Mouse (Mus musculus): ENCODE results near the gene Casc1. TPM values are rescaled to one million over a fixed set of nuclear protein-coding genes. Genes with fewer than 3 reads are reported as not detected.

The Casc1 gene
- polyA plus RNA-seq, 1 experiment from 2014 or later = 0.34 TPM

- 49% methylated on average over 5 of the region's 5 CpGs for WGBS (ENCODE audit: insufficient replicate concordance)
- no peak overlapping the region for H3K9ac ChIP-seq (ENCODE audit: low read depth, low read length)
These were observed 50.2 kb downstream of the Casc1 start for GRCm38 (mm10) chr6:145160581-145160980.

DNA sequence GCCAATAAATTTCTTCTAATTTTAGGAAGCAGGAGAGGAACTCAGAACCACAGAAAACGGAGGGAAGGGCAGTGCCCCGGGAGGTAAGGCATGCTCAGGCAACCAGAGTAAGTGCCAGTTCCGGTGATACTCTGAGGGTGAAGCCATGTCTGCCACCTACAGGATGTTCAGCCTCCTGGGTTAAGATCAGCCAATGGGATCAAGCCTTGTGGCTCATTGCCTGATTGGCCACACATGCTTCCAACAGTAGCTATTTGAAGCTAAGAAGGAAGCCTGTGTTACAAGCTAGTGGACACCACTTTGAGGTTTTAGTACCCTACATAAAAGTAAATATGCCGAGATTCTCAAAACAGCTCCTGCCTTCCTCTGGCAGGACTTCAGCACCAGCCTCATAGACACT, 52.2 kb downstream of the Casc1 start:
- no peak overlapping the region for H3K9ac ChIP-seq (ENCODE audit: low read depth, low read length)
- no peaks in the 10 kb centered on the region for H3K9me3 ChIP-seq (replicated peaks; ENCODE audit: control insufficient read depth, low read length)
- H3K27ac ChIP-seq (ENCODE audit: low read depth, low read length) = no peak overlapping the region
- H3K4me3 ChIP-seq (ENCODE audit: low read depth, low read length) = no peak overlapping the region
- H3K4me1 ChIP-seq (ENCODE audit: control insufficient read depth, insufficient read depth, low read length) = no peaks in the 10 kb centered on the region
- no peaks in the 10 kb centered on the region for H3K27me3 ChIP-seq (ENCODE audit: control insufficient read depth, insufficient read depth, low read length)
- ATAC-seq (replicated peaks; ENCODE audit: insufficient number of reproducible peaks, low FRiP score, low TSS enrichment) = no peak
- WGBS (ENCODE audit: insufficient replicate concordance) = 70% methylated on average over 4 of the region's 4 CpGs
- H3K36me3 ChIP-seq (ENCODE audit: control insufficient read depth, insufficient read depth, low read length) = no peaks in the 10 kb centered on the region
- H3K4me2 ChIP-seq = no peak overlapping the region

More at GRCm38 (mm10) chr6:145160581-145160980, 50.2 kb downstream of the Casc1 start:
- H3K4me3 ChIP-seq (ENCODE audit: low read depth, low read length) = no peak overlapping the region
- H3K4me1 ChIP-seq (ENCODE audit: control insufficient read depth, insufficient read depth, low read length) = no peaks in the 10 kb centered on the region
- no peaks in the 10 kb centered on the region for H3K36me3 ChIP-seq (ENCODE audit: control insufficient read depth, insufficient read depth, low read length)
- no peak for ATAC-seq (replicated peaks; ENCODE audit: insufficient number of reproducible peaks, low FRiP score, low TSS enrichment)
- H3K4me2 ChIP-seq = no peak overlapping the region
- no peaks in the 10 kb centered on the region for H3K27me3 ChIP-seq (ENCODE audit: control insufficient read depth, insufficient read depth, low read length)
- no peaks in the 10 kb centered on the region for H3K9me3 ChIP-seq (replicated peaks; ENCODE audit: control insufficient read depth, low read length)
- no peak overlapping the region for H3K27ac ChIP-seq (ENCODE audit: low read depth, low read length)

- no peak overlapping the region for H3K4me2 ChIP-seq
- no peaks in the 10 kb centered on the region for H3K27me3 ChIP-seq (ENCODE audit: control insufficient read depth, insufficient read depth, low read length)
- no peaks in the 10 kb centered on the region for H3K36me3 ChIP-seq (ENCODE audit: control insufficient read depth, insufficient read depth, low read length)
- no peak overlapping the region for H3K4me3 ChIP-seq (ENCODE audit: low read depth, low read length)
- WGBS (ENCODE audit: insufficient replicate concordance) = 38% methylated on average over 9 of the region's 9 CpGs
- H3K9me3 ChIP-seq (replicated peaks; ENCODE audit: control insufficient read depth, low read length) = no peaks in the 10 kb centered on the region
- no peak overlapping the region for H3K27ac ChIP-seq (ENCODE audit: low read depth, low read length)
- H3K4me1 ChIP-seq (ENCODE audit: control insufficient read depth, insufficient read depth, low read length) = no peaks in the 10 kb centered on the region
- no peak overlapping the region for H3K9ac ChIP-seq (ENCODE audit: low read depth, low read length)
- ATAC-seq (replicated peaks; ENCODE audit: insufficient number of reproducible peaks, low FRiP score, low TSS enrichment) = no peak
These were observed 61.8 kb downstream of the Casc1 start for GRCm38 (mm10) chr6:145149054-145149453.

DNA sequence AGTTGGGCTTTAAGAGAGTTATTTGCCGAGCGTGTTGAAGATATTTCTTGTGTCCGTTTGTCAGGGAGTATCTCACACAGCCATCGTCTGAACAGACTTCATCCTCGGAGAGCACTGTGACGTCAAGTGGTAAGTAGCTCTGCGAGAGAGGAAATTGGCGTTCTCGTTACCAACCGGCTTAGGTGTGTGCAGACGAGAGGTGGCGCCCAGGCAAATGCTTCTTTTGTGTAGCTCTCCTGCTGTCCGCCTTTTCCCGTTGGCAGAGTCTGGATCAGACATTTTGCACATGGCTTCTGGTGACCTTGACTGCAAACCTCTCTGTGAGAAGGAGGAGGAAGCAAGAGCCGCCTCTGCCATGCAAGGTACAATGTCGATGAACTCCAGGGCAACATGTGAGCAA, 63.1 kb downstream of the Casc1 start:
- H3K4me1 ChIP-seq (ENCODE audit: control insufficient read depth, insufficient read depth, low read length) = no peaks in the 10 kb centered on the region
- no peaks in the 10 kb centered on the region for H3K36me3 ChIP-seq (ENCODE audit: control insufficient read depth, insufficient read depth, low read length)
- ATAC-seq (replicated peaks; ENCODE audit: insufficient number of reproducible peaks, low FRiP score, low TSS enrichment) = no peak
- H3K9me3 ChIP-seq (replicated peaks; ENCODE audit: control insufficient read depth, low read length) = no peaks in the 10 kb centered on the region
- 71% methylated on average over 16 of the region's 16 CpGs for WGBS (ENCODE audit: insufficient replicate concordance)
- H3K4me3 ChIP-seq (ENCODE audit: low read depth, low read length) = no peak overlapping the region
- H3K27ac ChIP-seq (ENCODE audit: low read depth, low read length) = no peak overlapping the region
- no peak overlapping the region for H3K9ac ChIP-seq (ENCODE audit: low read depth, low read length)
- H3K4me2 ChIP-seq = no peak overlapping the region
- H3K27me3 ChIP-seq (ENCODE audit: control insufficient read depth, insufficient read depth, low read length) = no peaks in the 10 kb centered on the region

GRCm38 (mm10) chr6:145145173-145145572, 65.6 kb downstream of the Casc1 start:
- H3K4me3 ChIP-seq (ENCODE audit: low read depth, low read length) = no peak overlapping the region
- 68% methylated on average over 7 of the region's 7 CpGs for WGBS (ENCODE audit: insufficient replicate concordance)
- ATAC-seq (replicated peaks; ENCODE audit: insufficient number of reproducible peaks, low FRiP score, low TSS enrichment) = no peak

DNA sequence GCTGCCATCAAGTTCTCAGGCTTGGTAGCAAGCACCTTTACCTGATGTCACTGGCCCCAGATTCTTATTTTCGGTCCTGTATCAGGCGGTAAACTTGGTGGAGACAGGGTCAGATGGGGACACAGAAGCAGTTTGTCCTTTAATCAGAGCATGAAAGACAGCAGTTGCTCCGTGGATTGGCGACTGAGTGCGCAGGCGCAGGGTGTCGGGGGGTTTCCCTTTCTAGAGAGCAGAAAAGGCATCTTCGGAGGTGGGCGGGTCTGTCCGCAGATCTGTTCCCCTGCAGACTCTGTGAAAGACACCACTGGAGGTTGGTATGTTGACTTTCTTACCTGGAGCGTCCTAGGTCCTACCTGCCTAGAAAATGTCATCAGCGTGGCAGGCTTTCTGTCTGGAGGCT, 69.0 kb downstream of the Casc1 start:
- H3K9ac ChIP-seq (ENCODE audit: low read depth, low read length) = no peak overlapping the region
- no peak for ATAC-seq (replicated peaks; ENCODE audit: insufficient number of reproducible peaks, low FRiP score, low TSS enrichment)
- no peaks in the 10 kb centered on the region for H3K4me1 ChIP-seq (ENCODE audit: control insufficient read depth, insufficient read depth, low read length)
- H3K27ac ChIP-seq (ENCODE audit: low read depth, low read length) = no peak overlapping the region
- 88% methylated on average over 12 of the region's 12 CpGs for WGBS (ENCODE audit: insufficient replicate concordance)
- no peaks in the 10 kb centered on the region for H3K27me3 ChIP-seq (ENCODE audit: control insufficient read depth, insufficient read depth, low read length)
- H3K4me2 ChIP-seq = no peak overlapping the region
- no peak overlapping the region for H3K4me3 ChIP-seq (ENCODE audit: low read depth, low read length)
- no peaks in the 10 kb centered on the region for H3K36me3 ChIP-seq (ENCODE audit: control insufficient read depth, insufficient read depth, low read length)
- H3K9me3 ChIP-seq (replicated peaks; ENCODE audit: control insufficient read depth, low read length) = no peaks in the 10 kb centered on the region

More at GRCm38 (mm10) chr6:145145173-145145572, 65.6 kb downstream of the Casc1 start:
- H3K27ac ChIP-seq (ENCODE audit: low read depth, low read length) = no peak overlapping the region
- H3K9me3 ChIP-seq (replicated peaks; ENCODE audit: control insufficient read depth, low read length) = no peaks in the 10 kb centered on the region
- H3K36me3 ChIP-seq (ENCODE audit: control insufficient read depth, insufficient read depth, low read length) = no peaks in the 10 kb centered on the region
- no peak overlapping the region for H3K4me2 ChIP-seq
- H3K27me3 ChIP-seq (ENCODE audit: control insufficient read depth, insufficient read depth, low read length) = no peaks in the 10 kb centered on the region
- no peak overlapping the region for H3K9ac ChIP-seq (ENCODE audit: low read depth, low read length)
- no peaks in the 10 kb centered on the region for H3K4me1 ChIP-seq (ENCODE audit: control insufficient read depth, insufficient read depth, low read length)

GRCm38 (mm10) chr6:145140706-145141105, 70.1 kb downstream of the Casc1 start:
- no peak overlapping the region for H3K4me2 ChIP-seq
- 62% methylated on average over 11 of the region's 11 CpGs for WGBS (ENCODE audit: insufficient replicate concordance)

GRCm38 (mm10) chr6:145139776-145140475, 70.9 kb downstream of the Casc1 start:
- H3K27me3 ChIP-seq (ENCODE audit: control insufficient read depth, insufficient read depth, low read length) = no peaks in the 10 kb centered on the region
- no peaks in the 10 kb centered on the region for H3K36me3 ChIP-seq (ENCODE audit: control insufficient read depth, insufficient read depth, low read length)
- H3K9ac ChIP-seq (ENCODE audit: low read depth, low read length) = no peak overlapping the region
- no peaks in the 10 kb centered on the region for H3K4me1 ChIP-seq (ENCODE audit: control insufficient read depth, insufficient read depth, low read length)
- no peaks in the 10 kb centered on the region for H3K9me3 ChIP-seq (replicated peaks; ENCODE audit: control insufficient read depth, low read length)
- ATAC-seq (replicated peaks; ENCODE audit: insufficient number of reproducible peaks, low FRiP score, low TSS enrichment) = no peak
- H3K27ac ChIP-seq (ENCODE audit: low read depth, low read length) = no peak overlapping the region
- 66% methylated on average over 11 of the region's 11 CpGs for WGBS (ENCODE audit: insufficient replicate concordance)
- no peak overlapping the region for H3K4me3 ChIP-seq (ENCODE audit: low read depth, low read length)
- no peak overlapping the region for H3K4me2 ChIP-seq

More at GRCm38 (mm10) chr6:145140706-145141105, 70.1 kb downstream of the Casc1 start:
- no peak for ATAC-seq (replicated peaks; ENCODE audit: insufficient number of reproducible peaks, low FRiP score, low TSS enrichment)
- no peak overlapping the region for H3K9ac ChIP-seq (ENCODE audit: low read depth, low read length)
- no peaks in the 10 kb centered on the region for H3K27me3 ChIP-seq (ENCODE audit: control insufficient read depth, insufficient read depth, low read length)
- no peaks in the 10 kb centered on the region for H3K4me1 ChIP-seq (ENCODE audit: control insufficient read depth, insufficient read depth, low read length)
- H3K36me3 ChIP-seq (ENCODE audit: control insufficient read depth, insufficient read depth, low read length) = no peaks in the 10 kb centered on the region
- H3K9me3 ChIP-seq (replicated peaks; ENCODE audit: control insufficient read depth, low read length) = no peaks in the 10 kb centered on the region
- no peak overlapping the region for H3K4me3 ChIP-seq (ENCODE audit: low read depth, low read length)
- H3K27ac ChIP-seq (ENCODE audit: low read depth, low read length) = no peak overlapping the region

DNA sequence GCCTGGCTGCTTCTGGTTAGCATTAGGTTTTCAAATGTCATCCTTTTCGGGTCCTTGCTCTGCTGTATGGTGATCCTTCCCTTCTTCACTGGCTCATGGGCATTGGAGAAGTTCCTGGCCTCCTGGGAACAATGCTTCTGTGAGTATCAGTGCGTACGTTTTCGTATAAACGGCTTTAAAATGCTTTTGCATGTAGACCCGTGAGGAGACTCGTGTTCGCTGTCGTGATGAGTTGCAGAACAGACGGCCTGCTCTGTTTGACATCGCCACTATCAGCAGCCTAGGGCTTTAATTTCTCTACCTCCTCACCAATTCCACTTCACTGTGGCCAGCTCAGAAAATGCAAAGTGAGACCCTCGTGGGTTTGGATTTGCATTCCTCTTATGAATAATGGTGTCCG, 71.6 kb downstream of the Casc1 start:
- no peak overlapping the region for H3K9ac ChIP-seq (ENCODE audit: low read depth, low read length)
- no peak for ATAC-seq (replicated peaks; ENCODE audit: insufficient number of reproducible peaks, low FRiP score, low TSS enrichment)
- H3K27me3 ChIP-seq (ENCODE audit: control insufficient read depth, insufficient read depth, low read length) = no peaks in the 10 kb centered on the region
- no peak overlapping the region for H3K27ac ChIP-seq (ENCODE audit: low read depth, low read length)
- H3K4me2 ChIP-seq = no peak overlapping the region
- no peaks in the 10 kb centered on the region for H3K36me3 ChIP-seq (ENCODE audit: control insufficient read depth, insufficient read depth, low read length)
- WGBS (ENCODE audit: insufficient replicate concordance) = 82% methylated on average over 13 of the region's 13 CpGs
- no peaks in the 10 kb centered on the region for H3K4me1 ChIP-seq (ENCODE audit: control insufficient read depth, insufficient read depth, low read length)
- no peak overlapping the region for H3K4me3 ChIP-seq (ENCODE audit: low read depth, low read length)
- H3K9me3 ChIP-seq (replicated peaks; ENCODE audit: control insufficient read depth, low read length) = no peaks in the 10 kb centered on the region

Data from heart, embryonic 11.5 days (tissue).